Mouse (Mus musculus) ES-E14 (cell line): Measurements from ENCODE around the gene Tmem59l. TPM values are rescaled to one million over a fixed set of nuclear protein-coding genes. Genes with fewer than 3 reads are reported as not detected.

Source experiments
- DNase-seq: peaks from one replicate; pipeline ENCODE4 v3.0.0-alpha.2; 2013; ENCODE audit warnings: low read depth, low spot score
- H3K27ac ChIP-seq: 2 replicates; pipeline ENCODE4 v1.5.1; 2012; ENCODE audit warnings: low read depth, mild to moderate bottlenecking, low read length, moderate library complexity, mixed read lengths; ENCODE audit not compliant: poor library complexity, insufficient read depth, severe bottlenecking
- H3K36me3 ChIP-seq: 2 replicates; pipeline ENCODE4 v1.6.1; 2012; ENCODE audit warnings: mild to moderate bottlenecking, low read length, moderate library complexity, mixed read lengths; ENCODE audit not compliant: control insufficient read depth, poor library complexity, insufficient read depth, severe bottlenecking
- H3K4me1 ChIP-seq, 2 experiments: fragments of 150-350 bp in 1 of 2; sonication (generic) in 1 of 2; 2 replicates each; pipeline ENCODE4 v1.6.1; 2012; ENCODE audit warnings: low read length in 2 of 2, mild to moderate bottlenecking in 1 of 2, mixed read lengths in 1 of 2; ENCODE audit not compliant: control insufficient read depth in 2 of 2, insufficient read depth in 2 of 2, poor library complexity in 1 of 2
- H3K4me3 ChIP-seq, 2 experiments: fragments of 150-350 bp in 1 of 2; sonication (generic) in 1 of 2; 2 replicates each; pipeline ENCODE4 v1.5.1; 2012; ENCODE audit warnings: low read length in 2 of 2, low read depth in 1 of 2, mild to moderate bottlenecking in 1 of 2, mixed read lengths in 1 of 2; ENCODE audit not compliant: insufficient read depth in 1 of 2, poor library complexity in 1 of 2, severe bottlenecking in 1 of 2
- H3K9ac ChIP-seq: 2 replicates; pipeline ENCODE4 v1.6.1; 2012; ENCODE audit warnings: low read depth, mild to moderate bottlenecking, low read length, mixed read lengths; ENCODE audit not compliant: poor library complexity, insufficient read depth, severe bottlenecking
- H3K9me3 ChIP-seq: fragments of 150-350 bp; sonication (generic); 2 replicates; pipeline ENCODE4 v1.6.1; 2012; ENCODE audit warnings: low read depth, mild to moderate bottlenecking, low read length; ENCODE audit not compliant: control insufficient read depth, insufficient read depth
- CHD2 ChIP-seq: IDR thresholded peaks from 2 replicates; pipeline ENCODE4 v1.6.1; 2014; ENCODE audit warnings: mild to moderate bottlenecking, low read depth, low read length, inconsistent platforms
- HCFC1 ChIP-seq: IDR thresholded peaks from 2 replicates; pipeline ENCODE4 v1.6.1; 2012; ENCODE audit warnings: low read length, inconsistent platforms, borderline replicate concordance; ENCODE audit not compliant: insufficient read depth
- MAFK ChIP-seq: IDR thresholded peaks from 2 replicates; pipeline ENCODE4 v1.6.1; 2014; ENCODE audit warnings: mild to moderate bottlenecking, low read depth, low read length, inconsistent platforms; ENCODE audit not compliant: insufficient read depth
- ZC3H11A ChIP-seq: IDR thresholded peaks from 2 replicates; pipeline ENCODE4 v1.6.1; 2012; ENCODE audit warnings: low read depth, mild to moderate bottlenecking, inconsistent platforms, low read length, borderline replicate concordance
- ZNF384 ChIP-seq: IDR thresholded peaks from 2 replicates; pipeline ENCODE4 v1.6.1; 2012; ENCODE audit warnings: low read depth, low read length, inconsistent platforms
- in situ Hi-C, 2 experiments: fragments of 600-800 bp; cut with MboI; formaldehyde crosslinking; loops; one replicate each; pipeline ENCODE4 v1.15.1; 2025; ENCODE audit warnings: low sequenced_read_pairs in 2 of 2, inconsistent platforms in 1 of 2; ENCODE audit not compliant: unreplicated experiment in 2 of 2
- total RNA-seq: library from RNA; depleted of rRNA; stranded (reverse); fragments of 300-350 nt; gene quantifications from 2 replicates; pipeline ENCODE4 v1.2.3, GENCODE M21; 2012; rRNA removed

The Tmem59l gene
- total RNA-seq, result 5.3 and 8.0 TPM in 2 replicates

DNA sequence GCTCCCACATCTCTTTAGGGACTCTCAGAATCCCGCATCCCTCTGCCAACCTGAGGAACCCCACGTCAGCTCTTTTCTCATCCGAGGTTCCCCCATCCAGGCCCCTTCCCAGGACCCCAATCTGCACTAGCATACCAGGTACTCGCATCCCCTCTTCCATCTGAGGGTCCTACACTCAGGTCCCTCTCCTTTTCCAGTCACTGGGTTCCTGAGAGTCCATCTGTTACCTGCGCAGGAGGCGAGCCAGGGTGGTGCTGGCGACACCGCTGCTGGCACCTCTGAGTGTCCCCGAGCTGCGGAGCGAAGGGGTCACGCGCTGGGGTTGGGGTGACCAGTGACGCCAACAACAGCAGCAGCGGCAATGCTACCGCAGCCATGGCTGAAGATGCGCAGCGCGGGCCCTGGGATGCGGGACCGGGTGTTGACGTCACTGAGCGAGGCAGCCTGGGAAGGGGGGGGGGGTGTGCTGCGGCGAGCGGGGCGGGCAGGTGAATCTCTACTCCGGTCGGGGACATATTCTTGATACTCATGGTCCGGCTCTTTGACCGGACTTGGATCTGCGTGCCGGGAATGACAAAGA, at the start of gene Tmem59l:
Gene Tmem59l, minus strand, starts transcription at position 418 of the 580 bp plus-strand sequence.
- Histone ChIP-seq H3K27ac (no peak within 1 kb of the TSS), H3K36me3 (no peaks in the 10 kb centered on the region), H3K9ac (peak within 1 kb of the TSS; percentile 34), H3K4me1 (peaks cover 7 to 23% of the 10 kb centered on the region in 2 experiments; a peak in 2 of 4 replicates), H3K4me3 (peak within 1 kb of the TSS; percentile 45 to 62), H3K9me3 (no peaks in the 10 kb centered on the region)
- DNase-seq, result no peak
- no peak for TF ChIP-seq CHD2
- in situ Hi-C loops, result no loop called here

DNA sequence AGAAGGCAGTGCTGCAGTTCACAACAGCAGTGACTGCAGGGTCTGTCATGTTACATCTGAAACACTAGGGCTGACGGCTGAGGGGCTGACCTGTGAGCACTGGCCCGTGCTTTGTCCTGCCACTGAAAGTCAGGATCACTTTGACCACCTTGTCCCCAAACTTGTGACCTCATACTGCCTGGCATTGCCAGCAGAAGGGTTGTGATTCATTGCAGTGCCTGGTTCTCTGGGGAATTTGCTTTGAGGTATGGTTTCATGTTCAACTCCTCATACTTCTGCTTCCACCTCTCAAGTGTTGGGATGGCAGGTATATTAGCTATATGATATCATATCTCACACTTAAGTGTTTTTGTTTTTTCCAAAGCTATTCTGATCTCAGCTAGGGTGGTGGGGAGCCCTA, 48.5 kb upstream of the Tmem59l start:
- Histone ChIP-seq H3K4me3 (no peak overlapping the region), H3K36me3 (peaks cover 41% of the 10 kb centered on the region), H3K9me3 (no peaks in the 10 kb centered on the region), H3K4me1 (0 out of 4 replicates have a peak, but pooled peaks cover 0 to 2% of the 10 kb centered on the region in 2 experiments), H3K27ac (no peak overlapping the region), H3K9ac (no peak overlapping the region)
- TF ChIP-seq CHD2, result no peak
- no peak for DNase-seq
- in situ Hi-C loops, result no loop called here

DNA sequence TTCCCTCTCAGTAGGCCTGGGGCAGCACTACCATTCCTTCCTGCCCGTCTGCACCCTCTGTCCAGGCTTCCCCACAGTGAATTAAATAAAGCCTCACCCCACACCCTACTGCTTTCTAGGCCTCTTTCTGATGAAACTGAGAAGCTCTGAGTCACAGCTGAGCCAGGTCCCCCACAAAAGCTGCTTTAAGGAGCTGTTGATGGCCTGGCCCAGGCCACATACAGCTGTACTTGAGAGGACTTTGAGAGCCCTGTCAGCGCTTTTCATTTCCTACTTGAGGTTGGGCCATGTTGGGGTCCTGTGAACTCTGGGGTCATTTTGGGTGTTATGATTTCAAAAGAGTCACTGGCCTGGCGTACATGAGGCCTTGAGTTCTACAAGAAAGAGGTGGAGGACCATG, 48.1 kb upstream of the Tmem59l start:
- H3K4me1 ChIP-seq, result 0 out of 4 replicates have a peak, but pooled peaks cover 0 to 1% of the 10 kb centered on the region in 2 experiments
- no peaks in the 10 kb centered on the region for H3K9me3 ChIP-seq
- TF ChIP-seq MAFK (no peak), ZC3H11A (no peak), CHD2 (no peak), HCFC1 (no peak), ZNF384 (no peak)
- H3K36me3 ChIP-seq, result peaks cover 44% of the 10 kb centered on the region
- H3K27ac ChIP-seq, result no peak overlapping the region
- in situ Hi-C loops, result no loop called here
- no peak for DNase-seq
- H3K4me3 ChIP-seq, result no peak overlapping the region
- no peak overlapping the region for H3K9ac ChIP-seq

DNA sequence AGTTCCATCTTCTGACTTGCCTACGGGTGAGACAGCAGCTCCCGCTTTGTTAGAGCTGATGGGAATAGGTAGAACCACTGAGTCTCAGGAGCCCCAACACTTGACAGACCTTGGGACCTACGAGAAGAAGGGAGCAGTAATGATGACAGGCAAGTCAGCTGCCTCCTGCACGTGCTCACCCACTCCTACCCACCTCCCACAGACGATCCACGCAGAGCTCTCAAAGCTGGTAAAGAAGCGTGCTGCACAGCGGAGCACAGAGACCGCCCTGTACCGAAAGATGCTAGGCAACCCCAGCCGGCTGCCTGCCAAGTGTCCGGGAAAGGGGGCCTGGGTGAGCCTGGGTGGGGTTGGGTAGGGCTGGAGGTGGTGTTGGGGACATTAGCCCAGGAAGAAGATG, 47.1 kb upstream of the Tmem59l start:
- in situ Hi-C loops, result no loop called here
- Histone ChIP-seq H3K9me3 (no peaks in the 10 kb centered on the region), H3K27ac (no peak overlapping the region), H3K4me1 (peaks cover 0 to 2% of the 10 kb centered on the region in 2 experiments; a peak in 1 of 4 replicates), H3K4me3 (no peak overlapping the region), H3K36me3 (peaks cover 47% of the 10 kb centered on the region), H3K9ac (no peak overlapping the region)
- no peak for DNase-seq
- TF ChIP-seq HCFC1 (no peak), MAFK (no peak), ZC3H11A (no peak), ZNF384 (no peak), CHD2 (no peak)

DNA sequence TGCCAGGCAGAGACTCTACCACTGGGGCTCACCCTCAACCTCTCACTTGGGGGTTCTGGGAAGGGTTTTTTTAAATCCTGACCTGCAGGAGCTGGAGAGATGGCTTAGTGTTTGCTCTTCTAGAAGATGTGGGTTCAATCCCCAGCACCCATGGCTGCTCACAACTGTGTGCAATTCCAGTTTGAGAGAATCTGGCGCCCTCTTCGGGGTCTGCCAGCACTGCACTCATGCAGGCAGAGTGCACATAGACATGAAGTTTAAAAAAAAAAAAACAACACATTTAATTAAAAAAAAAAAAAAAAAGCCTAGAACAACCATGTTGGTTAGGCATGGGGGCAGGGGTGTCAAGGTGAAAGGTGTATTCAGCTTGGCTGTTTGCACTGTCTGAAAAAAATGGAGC, 43.2 kb upstream of the Tmem59l start:
- no peak overlapping the region for H3K4me3 ChIP-seq
- TF ChIP-seq ZC3H11A (no peak), MAFK (no peak), HCFC1 (no peak), CHD2 (no peak), ZNF384 (peak; percentile 75)
- H3K27ac ChIP-seq, result no peak overlapping the region
- no peak overlapping the region for H3K9ac ChIP-seq
- in situ Hi-C loops, result no loop called here
- no peak for DNase-seq
- H3K9me3 ChIP-seq, result no peaks in the 10 kb centered on the region
- peaks cover 0 to 8% of the 10 kb centered on the region in 2 experiments; a peak in 1 of 4 replicates for H3K4me1 ChIP-seq
- peaks cover 43% of the 10 kb centered on the region for H3K36me3 ChIP-seq
